Mouse (Mus musculus) limb, embryonic 11.5 days (tissue): ENCODE results near the gene Pkp1. TPM values are rescaled to one million over a fixed set of nuclear protein-coding genes. Genes with fewer than 3 reads are reported as not detected.

ENCODE experiments used
- ATAC-seq: fragments of 200-750 bp; cut with Nextera tagmentation; 2 replicates; pipeline ENCODE4 v1.8.0; 2017; ENCODE audit warnings: low read depth; ENCODE audit not compliant: insufficient number of reproducible peaks, low FRiP score, low TSS enrichment
- DNase-seq: peaks from one replicate; pipeline ENCODE4 v3.0.0-alpha.2; 2015; ENCODE audit warnings: low spot score
- H3K27ac ChIP-seq: fragments of 300-500 bp; sonication (generic); replicated peaks from 2 replicates; pipeline ENCODE4 v1.5.1; 2014; ENCODE audit warnings: low read depth, mild to moderate bottlenecking, low read length
- H3K27me3 ChIP-seq: fragments of 300-500 bp; sonication (generic); 2 replicates; pipeline ENCODE4 v1.6.1; 2014; ENCODE audit warnings: mild to moderate bottlenecking, low read length, mixed read lengths; ENCODE audit not compliant: control insufficient read depth, insufficient read depth
- H3K36me3 ChIP-seq: fragments of 300-500 bp; sonication (generic); 2 replicates; pipeline ENCODE4 v1.6.1; 2014; ENCODE audit warnings: mild to moderate bottlenecking, low read length, moderate library complexity, mixed read lengths; ENCODE audit not compliant: control insufficient read depth, insufficient read depth
- H3K4me1 ChIP-seq: fragments of 300-500 bp; sonication (generic); 2 replicates; pipeline ENCODE4 v1.6.1; 2014; ENCODE audit warnings: low read length, mixed read lengths; ENCODE audit not compliant: control insufficient read depth, insufficient read depth
- H3K4me2 ChIP-seq: fragments of 300-500 bp; sonication (generic); 2 replicates; pipeline ENCODE4 v1.6.1; 2014; ENCODE audit warnings: low read depth, mild to moderate bottlenecking, moderate library complexity; ENCODE audit not compliant: severe bottlenecking
- H3K4me3 ChIP-seq: fragments of 300-500 bp; sonication (generic); 2 replicates; pipeline ENCODE4 v1.5.1; 2014; ENCODE audit warnings: low read depth, low read length
- H3K9ac ChIP-seq: fragments of 300-500 bp; sonication (generic); 2 replicates; pipeline ENCODE4 v1.6.1; 2014; ENCODE audit warnings: mild to moderate bottlenecking, low read length
- H3K9me3 ChIP-seq: fragments of 300-500 bp; sonication (generic); 2 replicates; pipeline ENCODE4 v1.6.1; 2016; ENCODE audit warnings: low read length; ENCODE audit not compliant: control insufficient read depth
- WGBS: fragments of 180-500 bp; shearing (Covaris S2); extraction: QIAGEN DNeasy Blood & Tissue Kit; methylation state at CpG from one replicate; pipeline ENCODE4 v1.1.7; 2014; 5-methylcytosine and 5-hydroxymethylcytosine counted together
- polyA plus RNA-seq: library from polyadenylated mRNA; unstranded; fragments of >200 nt; fragmentation: Nextera tagmentation; extraction: Ambion mirVana; gene quantifications from 2 replicates; pipeline ENCODE4 v1.2.1, GENCODE M21; 2014

Pkp1 gene
- polyA plus RNA-seq, 1 experiment from 2014 or later = 0.79 TPM

DNA sequence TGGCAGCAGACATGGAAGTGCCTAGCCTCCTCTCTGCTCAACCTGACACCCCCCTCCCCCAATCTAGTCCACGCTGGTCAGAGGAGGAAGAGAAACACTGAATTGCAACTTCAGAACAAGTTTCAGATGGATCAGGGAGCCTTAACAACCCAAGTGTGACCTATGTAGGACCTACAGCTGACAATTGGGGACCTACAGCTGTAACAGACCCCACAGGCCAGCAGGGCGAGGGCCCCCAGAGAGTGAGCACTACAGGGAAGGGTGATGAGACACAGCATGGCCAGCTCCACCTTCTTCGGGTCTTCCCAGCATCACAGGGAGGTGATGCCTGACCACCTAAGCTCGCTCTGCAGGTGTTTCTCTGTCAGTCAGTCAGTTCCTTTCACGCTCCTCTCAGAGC is 57.9 kb downstream of the Pkp1 start:
- Histone ChIP-seq H3K9ac (no peak overlapping the region), H3K4me3 (no peak overlapping the region), H3K27me3 (no peaks in the 10 kb centered on the region), H3K9me3 (no peaks in the 10 kb centered on the region), H3K4me2 (no peak overlapping the region), H3K4me1 (no peaks in the 10 kb centered on the region), H3K36me3 (no peaks in the 10 kb centered on the region), H3K27ac (no peak overlapping the region)
- DNase-seq = no peak
- no peak for ATAC-seq
- 73% methylated on average over 5 of the region's 5 CpGs for WGBS

DNA sequence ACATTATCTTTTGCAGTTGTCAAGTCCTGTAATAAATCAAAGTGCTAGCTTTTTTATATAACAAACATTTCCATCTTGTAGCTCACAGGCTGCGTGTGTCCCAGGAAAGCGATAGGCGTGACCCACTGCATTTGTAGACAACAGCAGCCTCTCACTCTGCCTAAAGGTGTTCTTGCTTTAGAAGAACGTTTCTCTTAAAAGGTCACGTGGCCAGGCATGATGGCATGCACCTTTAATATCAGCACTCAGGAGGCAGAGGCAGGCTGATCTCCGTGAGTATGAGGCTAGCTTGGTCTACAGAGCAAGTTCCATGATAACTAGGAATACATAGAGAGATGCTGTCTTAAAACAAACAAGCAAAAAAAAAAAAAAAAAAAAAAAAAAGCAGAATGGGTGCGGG is 60.5 kb downstream of the Pkp1 start:
- H3K36me3 ChIP-seq = no peaks in the 10 kb centered on the region
- H3K4me2 ChIP-seq = no peak overlapping the region
- no peaks in the 10 kb centered on the region for H3K27me3 ChIP-seq
- H3K9me3 ChIP-seq = no peaks in the 10 kb centered on the region
- no peak overlapping the region for H3K9ac ChIP-seq
- no peaks in the 10 kb centered on the region for H3K4me1 ChIP-seq
- H3K27ac ChIP-seq = no peak overlapping the region
- ATAC-seq (no peak), DNase-seq (no peak)
- 90% methylated on average over 7 of the region's 7 CpGs for WGBS
- H3K4me3 ChIP-seq = no peak overlapping the region

GRCm38 (mm10) chr1:135857137-135857775 is 61.8 kb downstream of the Pkp1 start:
- no peak overlapping the region for H3K9ac ChIP-seq
- no peak for ATAC-seq
- no peak for DNase-seq
- no peaks in the 10 kb centered on the region for H3K27me3 ChIP-seq
- H3K4me1 ChIP-seq = 0 out of 2 replicates have a peak, but pooled peaks cover 3% of the 10 kb centered on the region
- H3K27ac ChIP-seq = no peak overlapping the region
- no peaks in the 10 kb centered on the region for H3K36me3 ChIP-seq
- no peak overlapping the region for H3K4me2 ChIP-seq
- no peak overlapping the region for H3K4me3 ChIP-seq
- H3K9me3 ChIP-seq = no peaks in the 10 kb centered on the region
- 53% methylated on average over 11 of the region's 11 CpGs for WGBS

DNA sequence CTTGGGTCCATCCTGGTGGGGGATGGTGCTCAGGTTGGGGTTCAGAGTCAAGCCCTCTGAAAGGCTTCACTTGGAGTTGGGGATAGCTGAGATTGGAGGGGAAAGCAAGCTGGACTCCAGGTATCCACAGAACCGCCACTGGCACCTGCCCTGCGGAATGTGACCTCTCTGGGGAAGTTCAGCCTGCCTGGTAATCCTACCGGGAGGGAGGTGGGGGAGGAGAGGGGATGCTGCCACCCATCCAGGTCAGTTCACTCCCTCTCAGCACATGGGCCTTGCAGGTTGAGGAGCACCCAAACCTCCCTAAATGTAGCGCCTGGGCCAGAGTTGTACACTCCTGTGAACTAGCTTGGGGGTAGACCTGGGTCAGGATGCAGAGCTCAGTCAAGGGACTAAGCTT is 62.9 kb downstream of the Pkp1 start:
- no peak overlapping the region for H3K27ac ChIP-seq
- ATAC-seq = no peak
- H3K4me3 ChIP-seq = no peak overlapping the region
- no peak overlapping the region for H3K4me2 ChIP-seq
- H3K27me3 ChIP-seq = no peaks in the 10 kb centered on the region
- H3K4me1 ChIP-seq = 0 out of 2 replicates have a peak, but pooled peaks cover 5% of the 10 kb centered on the region
- no peak overlapping the region for H3K9ac ChIP-seq
- no peaks in the 10 kb centered on the region for H3K36me3 ChIP-seq
- WGBS = 65% methylated on average over 4 of the region's 4 CpGs
- DNase-seq = no peak
- no peaks in the 10 kb centered on the region for H3K9me3 ChIP-seq

- H3K4me3 ChIP-seq = no peak overlapping the region
- no peak for ATAC-seq
- no peak for DNase-seq
Measured at GRCm38 (mm10) chr1:135855344-135855687, 63.7 kb downstream of the Pkp1 start.

DNA sequence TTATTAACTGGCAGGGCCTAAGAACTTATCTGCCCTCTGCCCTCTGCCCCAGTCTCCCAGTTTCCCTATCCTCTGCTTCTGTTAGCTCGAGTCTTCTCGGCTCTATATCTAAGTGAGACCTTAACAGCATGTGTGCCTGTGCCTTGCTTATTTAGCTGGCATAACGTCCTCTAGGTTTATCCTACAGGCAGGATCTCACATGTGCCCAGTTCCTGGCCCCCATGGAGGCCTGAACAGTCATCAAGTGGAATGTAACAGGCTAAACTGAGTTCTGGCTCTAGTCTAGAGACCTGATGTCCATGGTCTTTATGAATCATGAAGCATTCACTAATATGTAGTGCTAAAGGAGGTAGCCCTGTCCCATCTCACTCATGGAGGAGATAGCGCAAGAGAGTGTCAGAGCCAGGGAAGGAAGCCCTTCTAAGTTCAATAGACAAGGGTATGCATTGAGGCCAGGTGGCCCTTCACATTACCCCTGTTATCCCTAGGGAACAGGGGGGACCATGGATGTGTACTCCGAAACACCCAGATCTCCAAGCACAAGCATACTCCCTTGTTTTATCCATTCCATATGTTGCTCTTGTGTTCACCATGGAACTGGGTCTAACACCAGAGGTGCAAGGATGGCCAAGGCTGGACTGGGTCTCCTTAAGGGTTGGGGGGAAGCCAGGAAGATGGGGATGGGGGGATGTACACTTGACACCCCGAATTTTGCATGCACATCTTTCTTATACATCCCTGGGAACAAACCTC is 64.2 kb downstream of the Pkp1 start:
- no peak overlapping the region for H3K9ac ChIP-seq
- H3K4me1 ChIP-seq = 0 out of 2 replicates have a peak, but pooled peaks cover 5% of the 10 kb centered on the region
- H3K4me2 ChIP-seq = no peak overlapping the region
- no peak overlapping the region for H3K4me3 ChIP-seq
- no peak for ATAC-seq
- no peaks in the 10 kb centered on the region for H3K9me3 ChIP-seq
- DNase-seq = no peak
- H3K27me3 ChIP-seq = no peaks in the 10 kb centered on the region
- 89% methylated on average over 6 of the region's 6 CpGs for WGBS
- H3K27ac ChIP-seq = no peak overlapping the region
- no peaks in the 10 kb centered on the region for H3K36me3 ChIP-seq

More at GRCm38 (mm10) chr1:135855344-135855687, 63.7 kb downstream of the Pkp1 start:
- H3K27me3 ChIP-seq = no peaks in the 10 kb centered on the region
- WGBS = 96% methylated on average over 1 of the region's 1 CpGs
- H3K9ac ChIP-seq = no peak overlapping the region
- H3K4me1 ChIP-seq = 0 out of 2 replicates have a peak, but pooled peaks cover 5% of the 10 kb centered on the region
- no peaks in the 10 kb centered on the region for H3K36me3 ChIP-seq
- no peaks in the 10 kb centered on the region for H3K9me3 ChIP-seq
- H3K4me2 ChIP-seq = no peak overlapping the region
- no peak overlapping the region for H3K27ac ChIP-seq

DNA sequence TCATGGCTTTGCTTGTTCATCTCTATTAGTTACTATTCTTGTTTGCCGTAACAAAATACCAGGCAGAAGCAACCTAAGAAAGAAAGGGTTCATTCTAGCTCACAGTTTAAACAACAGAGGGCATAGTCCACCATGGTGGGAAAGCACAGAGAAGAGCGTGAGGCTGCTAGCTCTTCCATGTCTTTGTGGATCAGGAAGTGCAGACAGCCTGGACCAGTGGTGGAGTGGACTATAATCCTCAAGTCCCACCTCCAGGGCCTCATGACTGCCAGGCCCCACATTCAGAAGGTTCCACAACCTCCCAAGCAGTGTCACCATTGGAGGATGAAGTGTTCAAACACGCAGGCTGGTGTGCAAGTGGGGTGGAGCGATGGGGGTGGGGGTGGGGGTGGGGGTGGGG is 65.8 kb downstream of the Pkp1 start:
- 84% methylated on average over 4 of the region's 4 CpGs for WGBS
- no peak for ATAC-seq
- H3K9me3 ChIP-seq = no peaks in the 10 kb centered on the region
- no peaks in the 10 kb centered on the region for H3K36me3 ChIP-seq
- no peak overlapping the region for H3K4me2 ChIP-seq
- H3K27me3 ChIP-seq = no peaks in the 10 kb centered on the region
- H3K4me3 ChIP-seq = no peak overlapping the region
- 0 out of 2 replicates have a peak, but pooled peaks cover 5% of the 10 kb centered on the region for H3K4me1 ChIP-seq
- H3K27ac ChIP-seq = no peak overlapping the region
- DNase-seq = no peak
- H3K9ac ChIP-seq = no peak overlapping the region

- no peak overlapping the region for H3K9ac ChIP-seq
- H3K4me1 ChIP-seq = 0 out of 2 replicates have a peak, but pooled peaks cover 5% of the 10 kb centered on the region
- H3K27ac ChIP-seq = no peak overlapping the region
- ATAC-seq (no peak), DNase-seq (no peak)
- H3K27me3 ChIP-seq = no peaks in the 10 kb centered on the region
- H3K36me3 ChIP-seq = no peaks in the 10 kb centered on the region
- no peak overlapping the region for H3K4me2 ChIP-seq
- H3K4me3 ChIP-seq = no peak overlapping the region
- WGBS = 82% methylated on average over 13 of the region's 13 CpGs
- H3K9me3 ChIP-seq = no peaks in the 10 kb centered on the region
Measured at GRCm38 (mm10) chr1:135852044-135852756, 66.8 kb downstream of the Pkp1 start.
